Mouse (Mus musculus): ENCODE measurements around the gene Gm4881.

The Gm4881 gene

DNA sequence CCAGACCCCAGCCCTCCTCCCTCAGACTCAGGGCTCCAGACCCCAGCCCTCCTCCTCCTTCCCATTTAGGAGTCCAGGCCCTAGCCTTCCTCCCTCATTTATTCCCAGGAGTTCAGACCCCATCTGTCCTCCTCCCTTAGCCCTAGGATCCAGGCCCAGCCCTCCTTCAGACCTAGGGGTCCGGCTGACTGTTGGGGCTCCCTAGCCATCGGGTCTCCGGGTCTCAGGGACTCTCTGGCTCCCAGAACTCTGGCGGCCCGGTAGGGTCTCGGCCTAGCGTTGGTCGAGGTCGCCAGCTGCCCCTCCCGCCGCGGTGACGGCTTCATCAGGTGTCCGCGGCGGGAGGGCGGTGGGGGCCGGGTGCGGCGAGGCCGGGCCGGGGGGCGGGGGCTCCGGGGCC lies 9.7 kb upstream of the Gm4881 start:
- DNase-seq (ENCODE audit: low spot score), result no peak

DNA sequence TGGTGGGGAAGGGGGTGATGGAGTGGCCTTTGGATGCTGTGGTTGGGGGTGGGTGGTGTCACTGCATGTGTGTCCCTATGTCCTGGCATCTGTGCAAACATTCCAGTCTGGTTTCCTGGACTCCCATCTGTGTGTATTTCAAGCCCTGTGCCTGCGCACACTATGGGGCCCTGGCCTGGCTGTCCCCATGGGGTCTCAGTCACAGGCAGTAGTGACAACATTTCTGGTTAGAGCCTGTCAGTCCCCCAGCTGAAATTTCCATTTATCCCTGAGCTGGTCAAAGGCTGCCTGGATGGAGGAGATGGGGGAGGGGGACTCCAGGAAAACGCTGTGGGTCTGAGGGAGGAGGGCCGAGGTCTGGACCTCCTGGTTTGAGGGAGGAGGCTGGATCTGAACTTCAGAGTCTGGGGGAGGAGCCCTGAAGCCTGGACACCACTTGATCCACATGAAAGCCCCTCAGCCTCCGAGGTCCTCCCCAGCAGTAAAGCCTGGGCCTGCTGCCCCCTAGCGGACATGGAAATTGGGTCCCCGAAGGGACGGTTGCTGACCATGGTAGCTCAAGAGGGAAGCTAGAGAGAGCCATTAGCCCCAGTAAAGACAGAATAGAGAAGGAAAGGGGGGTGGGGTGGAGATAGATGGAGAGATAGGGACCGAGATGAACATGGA lies 5.8 kb upstream of the Gm4881 start:
- DNase-seq (ENCODE audit: low spot score), result peak; percentile 66

DNA sequence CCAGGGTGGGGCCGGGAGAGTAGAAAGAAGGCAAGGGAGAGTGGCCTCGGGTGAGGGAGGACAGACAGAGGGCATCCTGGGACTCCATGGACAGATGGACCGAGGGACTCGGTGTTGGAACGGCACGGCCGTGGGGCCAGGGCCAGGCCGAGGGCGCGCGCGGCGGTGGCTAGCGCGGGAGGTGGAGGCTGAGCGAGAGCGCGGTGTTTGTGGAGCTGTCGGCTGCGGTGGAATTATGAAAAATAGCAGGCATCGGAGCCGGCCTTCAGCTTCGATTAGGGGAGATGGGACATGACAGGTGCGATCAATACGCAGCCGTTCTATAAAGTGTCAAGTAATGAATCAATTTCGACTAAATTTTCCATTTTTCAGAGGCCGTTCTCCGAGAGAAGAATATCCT lies 4.5 kb upstream of the Gm4881 start:
- no peak for DNase-seq (ENCODE audit: low spot score)

DNA sequence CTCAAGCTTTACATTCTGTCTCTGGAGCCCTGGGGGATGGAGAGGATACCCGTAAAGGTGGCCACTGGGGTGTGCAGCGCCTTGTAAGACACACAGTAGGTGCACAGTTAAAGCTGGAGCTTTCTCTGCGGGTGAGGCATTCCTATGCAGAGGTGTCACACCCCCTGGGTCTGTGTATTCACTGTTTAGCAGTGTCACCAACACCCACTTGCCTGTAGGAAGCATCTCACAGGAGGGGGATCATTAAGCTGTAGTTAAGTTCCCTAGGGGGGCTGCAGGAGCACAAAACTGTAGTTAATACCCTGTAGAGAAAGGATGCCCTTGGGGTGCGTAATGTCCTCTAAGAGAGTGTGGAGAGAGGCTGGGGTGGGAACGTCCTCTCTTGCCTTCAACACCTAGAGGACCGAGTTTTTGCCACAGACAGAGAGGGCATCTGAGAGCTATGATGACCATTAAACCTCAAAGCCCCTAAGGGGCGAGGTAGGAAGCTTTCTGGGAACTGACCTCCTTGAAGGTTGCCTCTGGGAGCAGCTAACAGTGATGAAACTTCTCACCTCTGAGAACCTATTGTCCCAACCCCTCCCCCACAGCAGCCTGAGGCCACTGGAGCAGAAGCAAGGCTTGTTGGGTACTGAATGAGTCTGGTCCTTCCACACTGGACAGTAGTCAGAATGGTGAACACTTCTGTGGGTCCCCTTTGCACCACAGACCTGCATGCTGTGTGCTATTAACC lies 3.2 kb upstream of the Gm4881 start:
- no peak for DNase-seq (ENCODE audit: low spot score)

DNA sequence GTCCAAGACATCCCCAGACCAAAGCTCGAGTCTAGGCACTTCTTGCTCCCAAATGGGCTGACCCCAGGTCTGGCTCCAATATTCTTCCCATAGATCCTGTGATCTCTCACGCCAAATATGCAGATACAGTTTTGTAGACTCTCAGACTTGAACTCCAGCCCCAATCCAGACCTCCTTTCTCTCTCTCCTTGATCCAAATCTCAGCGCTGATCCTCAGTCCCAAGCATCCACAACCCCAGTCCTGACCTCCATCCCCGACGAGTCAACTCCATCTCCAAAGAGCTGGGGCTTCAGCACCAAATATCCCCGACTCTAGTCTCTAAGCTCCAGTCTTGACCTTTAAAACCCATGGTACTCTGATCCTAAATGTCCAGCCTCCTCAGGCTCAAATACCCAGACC lies 653 bp downstream of the Gm4881 start:
- DNase-seq (ENCODE audit: low spot score), result no peak

DNA sequence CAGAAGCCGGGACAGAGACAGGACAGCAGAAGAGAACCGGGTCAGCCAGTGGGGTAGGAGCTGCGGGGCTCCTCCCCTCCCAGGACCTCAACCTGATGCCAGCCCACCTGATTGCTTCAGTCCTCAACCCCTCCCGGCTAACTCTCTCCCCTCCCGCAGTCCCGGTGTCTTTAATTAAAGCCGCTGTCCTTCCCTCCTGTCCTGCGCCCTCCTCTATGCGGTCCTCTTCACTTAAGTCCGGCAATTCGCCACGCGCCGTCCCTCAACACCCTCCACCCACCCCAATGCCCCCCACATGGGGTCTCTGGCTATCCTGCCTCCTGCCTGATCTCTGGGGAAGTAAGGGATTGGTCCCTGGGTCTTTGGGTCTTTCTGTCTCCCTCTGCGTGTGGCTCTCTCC lies 12.6 kb downstream of the Gm4881 start:
- no peak for DNase-seq (ENCODE audit: low spot score)

DNA sequence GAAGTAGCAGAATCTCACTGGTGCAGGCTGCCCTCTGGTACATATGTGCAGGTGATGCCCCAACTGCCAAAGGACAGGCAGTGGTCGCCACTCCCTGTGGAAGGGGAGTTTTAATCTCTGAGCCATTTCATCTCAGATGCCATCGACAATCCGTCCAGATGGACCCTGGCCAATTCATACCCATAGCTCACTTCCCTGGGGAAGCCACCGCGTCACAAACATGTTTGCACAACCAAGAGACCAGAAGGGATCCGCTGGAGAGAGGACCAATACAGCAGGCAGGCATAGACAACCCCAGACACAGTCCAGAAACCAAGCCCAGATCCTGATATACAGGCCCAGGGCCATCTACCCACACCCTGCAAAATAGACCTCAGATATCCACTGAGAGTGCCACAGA lies 13.8 kb downstream of the Gm4881 start:
- no peak for DNase-seq (ENCODE audit: low spot score)

DNA sequence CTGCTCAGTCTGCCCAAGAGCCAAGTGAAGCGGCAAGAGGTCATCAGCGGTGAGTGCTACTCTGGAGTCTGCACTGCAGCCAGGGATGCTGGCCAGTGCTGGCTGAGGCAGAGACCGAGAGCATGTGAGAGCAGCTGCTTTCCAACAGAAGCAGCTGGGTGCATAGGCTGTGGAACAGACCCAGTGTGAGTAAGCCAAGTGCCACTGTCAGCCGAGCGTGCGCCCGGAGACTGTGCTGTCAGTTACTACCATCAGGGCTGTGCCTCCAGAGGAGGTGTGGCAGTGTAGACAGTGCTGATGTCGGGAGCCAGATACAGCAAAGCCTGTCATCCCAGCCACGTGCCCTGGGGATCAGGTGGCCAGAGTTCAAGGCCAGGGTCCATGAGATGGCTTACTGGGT lies 24.6 kb downstream of the Gm4881 start:
- DNase-seq (ENCODE audit: low spot score), result no peak

DNA sequence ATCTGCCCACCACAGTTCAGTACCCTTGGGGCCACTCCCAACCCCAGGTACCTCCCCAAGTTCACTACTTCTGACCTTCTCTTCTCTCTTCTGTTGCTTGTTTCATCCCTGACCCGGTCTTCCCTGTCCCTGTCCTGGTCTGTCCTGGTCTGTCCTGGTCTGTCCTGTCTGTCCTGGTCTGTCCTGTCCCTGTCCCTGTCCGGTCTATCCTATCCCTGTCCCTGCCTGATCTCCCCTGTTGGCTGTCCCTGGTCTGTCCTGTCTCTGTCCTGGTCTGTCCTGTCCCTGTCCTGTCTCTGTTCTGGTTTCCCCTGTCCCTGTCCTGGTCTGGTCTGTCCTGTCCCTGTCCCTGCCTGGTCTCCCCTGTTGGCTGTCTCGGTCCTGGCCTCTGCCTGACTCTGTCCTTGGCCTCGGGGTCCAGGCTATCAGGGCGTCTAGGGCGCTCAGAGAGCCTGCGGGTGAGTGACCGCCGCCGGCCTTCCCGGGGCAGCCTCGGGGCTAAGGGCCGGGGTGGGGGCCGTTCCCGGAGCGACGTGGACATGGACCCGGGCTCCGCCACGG lies 25.5 kb downstream of the Gm4881 start:
- DNase-seq (ENCODE audit: low spot score), result no peak

DNA sequence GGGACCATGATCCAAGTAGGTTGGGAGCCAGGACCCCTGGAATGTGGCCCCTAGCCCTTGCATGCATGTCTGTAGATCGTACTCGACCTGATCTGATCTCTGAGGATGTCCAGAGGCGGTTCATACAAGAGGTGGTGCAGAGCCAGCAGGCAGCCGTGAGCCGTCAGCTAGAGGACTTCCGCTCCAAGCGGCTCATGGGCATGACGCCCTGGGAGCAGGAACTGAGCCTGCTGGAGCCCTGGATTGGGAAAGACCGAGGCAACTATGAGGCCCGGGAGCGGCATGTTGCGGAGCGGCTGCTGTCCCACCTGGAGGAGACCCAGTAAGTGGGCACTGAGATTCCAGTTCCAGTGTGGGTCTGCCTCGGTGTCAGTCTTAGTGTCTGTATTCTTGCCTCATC lies 31.8 kb downstream of the Gm4881 start:
- no peak for DNase-seq (ENCODE audit: low spot score)

DNA sequence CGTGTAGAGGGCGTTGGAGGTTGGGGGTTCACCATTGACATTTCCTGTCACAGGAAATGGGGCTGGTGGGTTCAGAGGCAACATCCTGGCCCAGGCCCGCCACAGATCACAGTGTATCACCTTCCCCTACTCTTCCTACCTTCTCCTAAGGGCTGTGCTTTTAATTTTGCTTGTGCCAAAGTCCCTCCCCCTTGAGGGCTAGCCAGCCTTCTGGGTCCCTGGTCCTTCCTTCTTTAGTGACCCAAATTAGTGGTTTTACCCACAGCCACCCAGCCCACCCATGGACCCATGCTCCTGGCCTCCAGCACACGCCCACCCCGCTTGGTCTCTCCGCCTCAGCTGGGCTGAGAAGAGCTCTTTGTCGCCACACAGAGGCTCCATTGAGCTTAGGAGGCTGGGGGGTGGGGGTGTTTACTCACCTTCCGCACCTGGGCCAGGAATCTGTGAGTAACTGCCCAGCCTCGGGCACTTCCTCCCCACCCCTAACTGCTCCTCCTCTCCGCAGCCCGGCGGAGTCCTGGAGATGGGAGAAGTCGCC lies 37.0 kb downstream of the Gm4881 start:
- DNase-seq (ENCODE audit: low spot score), result peak; percentile 77

DNA sequence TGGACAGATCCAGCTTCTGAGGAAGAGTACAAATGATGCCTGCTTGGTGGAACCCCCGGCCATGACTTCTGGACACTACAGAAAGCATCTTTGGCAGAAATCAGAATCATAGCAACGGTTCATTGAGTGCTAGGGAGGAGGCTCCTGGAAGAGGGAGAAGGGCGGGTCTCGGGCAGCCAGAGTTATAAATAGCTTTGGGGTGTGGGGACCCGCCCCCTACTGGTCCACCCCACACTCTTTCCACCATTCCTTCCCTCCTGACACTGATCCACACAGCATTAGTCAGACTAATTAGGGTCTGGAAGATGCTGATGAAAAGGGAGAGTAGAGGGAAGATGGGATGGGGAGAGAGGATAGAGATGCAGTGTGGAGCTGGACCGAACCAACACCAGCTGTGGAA lies 37.7 kb downstream of the Gm4881 start:
- no peak for DNase-seq (ENCODE audit: low spot score)

DNA sequence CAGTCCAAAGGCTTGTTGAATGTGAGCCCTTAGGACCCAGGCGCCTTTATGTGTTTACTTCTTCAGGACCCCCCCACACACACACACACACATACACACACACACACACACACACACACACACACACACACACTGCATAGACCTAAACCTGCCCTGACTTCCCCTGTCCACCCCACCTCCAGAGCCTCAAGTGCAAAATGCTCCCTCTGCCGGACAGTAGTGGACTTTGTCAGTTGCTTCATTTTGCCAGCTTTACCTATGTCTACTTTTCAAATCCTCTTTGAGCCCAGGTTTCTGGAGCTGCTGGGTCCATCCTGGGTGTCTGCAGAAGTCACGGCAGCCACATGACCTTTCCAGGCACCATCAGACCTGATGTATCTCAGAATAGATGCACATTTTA lies 39.4 kb downstream of the Gm4881 start:
- peak; percentile 70 for DNase-seq (ENCODE audit: low spot score)

DNA sequence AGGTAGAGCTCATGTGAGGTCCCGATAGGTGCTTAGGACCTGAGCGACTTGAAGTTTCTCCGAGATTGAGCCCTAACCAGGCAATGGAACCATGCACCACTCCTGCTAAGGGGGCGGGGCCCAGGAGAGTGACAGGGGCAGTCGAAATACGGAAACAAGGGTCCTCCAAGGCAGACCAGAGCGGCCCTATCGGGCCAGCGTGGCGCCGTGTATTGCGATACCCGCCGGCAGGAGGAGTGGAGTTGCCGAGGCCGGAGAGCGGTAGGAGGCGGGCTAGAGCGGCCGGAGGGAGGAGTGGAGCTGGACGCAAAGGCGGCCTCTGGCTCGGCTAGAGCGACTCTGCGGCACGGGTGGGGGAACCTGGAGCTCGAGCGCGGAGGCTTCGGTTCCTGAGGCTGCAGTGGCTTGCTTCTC lies 40.2 kb downstream of the Gm4881 start:
- peak; percentile 98 for DNase-seq (ENCODE audit: low spot score)

DNA sequence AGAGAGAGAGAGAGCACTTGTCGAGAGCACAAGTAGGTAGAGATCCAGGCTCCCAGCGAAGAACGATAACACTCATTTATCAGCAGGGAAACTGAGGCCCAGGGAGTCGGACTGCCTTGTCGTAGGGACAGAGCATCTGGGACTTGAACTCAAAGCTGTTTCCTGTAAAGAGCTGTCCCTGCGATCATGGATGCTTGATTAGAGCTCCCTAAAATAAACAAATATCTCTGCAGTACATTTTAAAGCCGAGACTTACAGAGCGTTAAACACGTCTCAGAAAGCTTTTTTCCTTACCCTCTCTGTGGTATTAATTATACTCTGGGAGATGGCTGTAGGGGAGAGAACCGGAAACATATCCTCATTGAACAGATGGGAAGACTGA lies 40.9 kb downstream of the Gm4881 start:
- DNase-seq (ENCODE audit: low spot score), result no peak

DNA sequence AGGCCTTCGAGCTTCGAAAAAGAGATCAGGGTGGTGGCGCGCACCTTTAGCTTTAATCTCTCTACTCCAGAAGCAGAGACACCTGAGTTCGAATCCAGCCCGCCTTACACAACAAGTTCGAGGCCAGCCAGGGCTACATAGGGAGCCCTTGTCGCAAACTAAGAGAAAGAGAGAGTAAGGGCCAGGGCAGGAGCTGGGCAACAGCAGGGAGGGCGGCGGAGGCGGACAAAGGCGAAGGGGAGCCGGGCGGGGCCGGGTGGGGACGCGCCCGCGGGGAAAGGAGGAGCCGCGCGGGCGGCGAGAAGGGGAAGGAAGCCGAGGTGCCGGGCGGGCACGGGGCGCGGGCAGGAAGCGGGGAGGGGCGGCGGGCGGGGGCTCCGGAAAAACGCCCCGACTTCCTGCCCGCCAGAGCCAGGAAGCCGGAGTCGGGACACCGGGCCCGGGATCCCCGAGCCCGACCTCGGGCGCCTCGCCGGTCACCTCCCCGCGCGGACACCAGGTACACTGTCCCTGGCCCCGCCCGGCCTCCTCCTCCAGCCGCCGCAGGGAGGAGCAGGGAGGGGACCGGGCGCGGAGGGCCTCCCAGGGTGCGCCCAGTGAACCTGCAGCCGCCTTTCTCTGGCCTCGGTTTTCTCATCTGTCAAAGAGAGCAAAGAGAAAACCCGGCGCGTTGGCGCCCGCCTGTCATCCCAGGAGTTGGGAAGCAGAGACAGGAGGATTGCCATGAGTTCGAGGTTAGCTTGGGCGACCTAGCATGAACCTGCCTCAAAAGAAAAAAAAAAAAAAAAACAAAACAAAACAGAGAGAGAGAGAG lies 41.5 kb downstream of the Gm4881 start, which contains the start of gene Arhgef1:
Arhgef1 (plus strand) TSS at position 283 of the 814 bp plus-strand sequence.
- DNase-seq (ENCODE audit: low spot score), result peak; percentile 65

DNA sequence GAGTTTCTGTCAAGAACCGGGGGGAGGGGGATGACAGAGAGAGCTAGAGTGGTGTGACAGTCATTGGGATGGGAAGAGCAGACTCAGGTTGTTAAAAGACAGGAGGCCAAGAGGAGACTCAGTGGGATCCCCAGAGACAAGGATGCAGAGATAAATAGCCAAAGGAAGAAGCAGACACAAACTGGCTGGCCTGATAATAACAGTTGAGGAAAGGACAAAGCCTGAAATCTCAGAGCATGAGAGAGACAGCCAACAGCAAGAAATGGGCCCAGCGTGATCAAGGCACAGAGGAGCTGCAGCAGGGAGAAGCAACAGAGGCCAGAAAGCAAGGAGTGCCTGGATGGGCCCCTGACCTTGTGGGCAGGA lies 42.0 kb downstream of the Gm4881 start:
- no peak for DNase-seq (ENCODE audit: low spot score)

DNA sequence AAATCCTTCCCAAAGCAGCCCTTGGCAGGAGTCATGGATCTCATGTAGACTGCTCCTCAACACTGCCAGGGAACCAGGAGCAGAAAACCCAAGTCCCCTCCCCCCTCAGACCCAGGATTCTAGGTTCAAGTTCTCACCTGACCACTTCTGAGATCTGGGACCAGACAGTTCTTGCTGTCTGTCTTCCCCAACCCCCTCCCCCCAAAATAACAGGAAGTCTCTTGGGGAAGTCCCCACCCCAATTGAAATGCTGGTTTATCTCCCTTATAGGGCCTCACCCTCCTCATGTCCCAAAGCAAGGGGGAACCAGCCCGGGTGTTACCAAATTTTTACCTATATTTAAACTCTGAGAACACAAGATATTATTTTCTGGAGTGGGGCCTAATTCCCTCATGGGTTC lies 42.5 kb downstream of the Gm4881 start:
- DNase-seq (ENCODE audit: low spot score), result no peak

DNA sequence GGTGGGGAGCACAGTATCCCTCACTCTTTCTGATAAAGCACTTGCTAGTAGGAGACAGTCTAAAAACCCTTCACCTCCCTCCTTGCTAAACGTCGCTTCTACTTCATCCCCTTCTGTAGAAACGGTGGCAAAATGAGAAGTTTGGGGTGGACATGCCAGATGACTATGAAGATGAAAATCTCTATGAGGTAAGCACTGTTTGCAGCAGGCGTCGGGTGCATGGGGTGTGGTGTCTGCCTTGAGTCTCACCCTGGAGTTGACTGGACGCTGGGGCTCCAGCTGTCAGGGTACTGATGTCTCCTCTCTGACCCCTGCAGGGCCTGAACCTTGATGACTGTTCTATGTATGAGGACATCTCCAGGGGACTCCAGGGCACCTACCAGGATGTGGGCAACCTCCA lies 43.2 kb downstream of the Gm4881 start:
- DNase-seq (ENCODE audit: low spot score), result no peak

DNA sequence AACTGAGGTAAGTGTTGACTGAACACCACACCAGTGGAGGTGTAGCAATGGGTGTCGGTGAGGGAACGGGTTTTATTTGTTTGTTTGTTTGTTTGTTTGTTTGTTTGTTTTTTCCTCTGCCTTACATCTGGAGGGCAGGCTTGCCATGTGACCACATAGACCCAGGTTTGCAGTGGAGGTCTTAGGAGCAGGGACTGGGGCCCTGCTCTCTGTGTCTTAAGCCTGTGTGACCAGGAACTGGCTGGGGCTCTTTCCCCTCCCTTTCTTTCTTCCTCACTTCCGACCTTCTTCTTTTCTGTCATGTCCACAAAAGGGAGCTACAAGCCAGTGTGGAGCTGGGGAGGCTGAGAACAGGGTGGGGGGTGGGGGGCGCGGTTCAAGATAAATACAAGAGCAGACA lies 46.3 kb downstream of the Gm4881 start:
- DNase-seq (ENCODE audit: low spot score), result no peak

DNA sequence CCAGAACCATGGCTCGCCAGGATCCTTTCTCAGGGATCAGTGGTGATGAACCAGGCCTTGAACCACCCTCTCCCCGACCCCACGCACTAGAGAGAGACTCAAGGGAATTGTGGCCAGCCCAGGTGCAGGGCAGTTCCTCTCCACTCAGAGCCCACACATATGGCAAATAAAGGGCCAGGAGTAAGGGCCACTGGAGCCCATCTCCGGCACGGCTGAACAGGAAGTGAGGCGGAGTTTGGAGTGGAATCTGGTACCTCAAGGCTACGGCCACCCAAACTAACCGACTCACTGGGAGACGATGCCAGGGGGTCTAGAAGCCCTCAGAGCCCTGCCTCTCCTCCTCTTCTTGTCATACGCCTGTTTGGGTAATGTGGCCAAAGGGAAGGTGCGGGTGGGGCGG lies 47.1 kb downstream of the Gm4881 start, which contains the start of gene Cd79a:
Cd79a (plus strand) TSS at position 158 of the 400 bp plus-strand sequence.
- DNase-seq (ENCODE audit: low spot score), result no peak

DNA sequence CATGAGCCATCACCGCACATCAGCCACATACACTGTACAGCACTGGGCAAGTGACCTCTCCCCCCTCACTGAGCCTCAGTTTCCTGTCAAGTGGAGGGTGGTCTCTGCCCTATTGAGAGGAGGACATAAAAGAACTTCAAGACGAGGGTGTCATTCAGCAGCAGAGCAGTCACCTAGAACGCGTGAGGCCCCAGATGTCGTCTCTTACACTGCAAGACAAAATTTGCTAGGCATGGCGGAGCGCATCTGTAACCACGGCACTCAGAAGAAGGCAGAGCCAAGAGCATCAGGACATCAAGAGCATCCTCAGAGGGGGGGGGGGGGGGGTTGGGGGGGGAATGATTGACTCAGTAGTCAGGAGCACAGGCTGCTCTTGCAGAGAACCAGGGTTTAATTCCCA lies 48.0 kb downstream of the Gm4881 start:
- no peak for DNase-seq (ENCODE audit: low spot score)
